Mouse (Mus musculus): ENCODE results near the gene Fbxo31. TPM values are rescaled to one million over a fixed set of nuclear protein-coding genes. Genes with fewer than 3 reads are reported as not detected.

Gene Fbxo31
- 17.6 and 19.3 TPM in 2 replicates for polyA plus RNA-seq (2015; fragmentation: Nextera tagmentation; extraction: Ambion mirVana)

- Histone ChIP-seq H3K4me3 (peak within 1 kb of the TSS; percentile 91), H3K4me1 (peaks cover 34% of the 10 kb centered on the region), H3K9ac (peak within 1 kb of the TSS; percentile 88), H3K9me3 (no peaks in the 10 kb centered on the region), H3K36me3 (no peaks in the 10 kb centered on the region), H3K4me2 (replicated peaks) (peak within 1 kb of the TSS; percentile 94), H3K27ac (peak within 1 kb of the TSS; percentile 55), H3K27me3 (peaks cover 5% of the 10 kb centered on the region; the same call in 1 of the 2 replicates)
- peak; percentile 92 for ATAC-seq (ENCODE audit: low FRiP score, low read depth)
- 1% methylated on average over 53 of the region's 63 CpGs for WGBS
Measured at GRCm38 (mm10) chr8:121578676-121579451, at the start of gene Fbxo31. Gene Fbxo31 (minus strand): TSS chr8:121578806.

GRCm38 (mm10) chr8:121623043-121623442, 44.4 kb upstream of the Fbxo31 start:
- ATAC-seq (ENCODE audit: low FRiP score, low read depth) = no peak
- no peaks in the 10 kb centered on the region for H3K9me3 ChIP-seq
- peaks cover 8% of the 10 kb centered on the region for H3K4me1 ChIP-seq
- no peak overlapping the region for H3K4me2 ChIP-seq (replicated peaks)
- no peak overlapping the region for H3K27ac ChIP-seq
- H3K36me3 ChIP-seq = peaks cover 42% of the 10 kb centered on the region
- WGBS = 89% methylated on average over 8 of the region's 8 CpGs
- no peaks in the 10 kb centered on the region for H3K27me3 ChIP-seq
- no peak overlapping the region for H3K9ac ChIP-seq
- H3K4me3 ChIP-seq = no peak overlapping the region

DNA sequence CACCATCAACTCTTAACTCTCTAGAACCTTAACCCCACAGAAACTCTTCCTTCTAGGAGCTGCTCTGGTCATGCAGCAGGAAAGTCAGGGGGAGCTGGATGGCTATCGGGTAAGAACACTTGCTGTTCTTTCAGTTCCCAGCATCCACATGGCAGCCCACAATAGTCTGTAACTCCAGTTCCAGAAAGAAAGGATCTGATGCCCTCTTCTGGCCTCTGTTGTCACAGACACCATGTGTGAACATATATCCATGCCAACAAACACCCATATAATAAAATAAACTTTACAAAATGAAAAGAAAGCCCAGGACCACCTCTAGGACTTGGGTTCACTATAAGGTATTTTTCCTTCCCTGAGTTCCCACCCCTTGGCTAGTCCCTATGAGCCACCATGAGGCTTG, 43.3 kb upstream of the Fbxo31 start:
- no peak for ATAC-seq (ENCODE audit: low FRiP score, low read depth)

GRCm38 (mm10) chr8:121620801-121621516, 42.4 kb upstream of the Fbxo31 start:
- Histone ChIP-seq H3K9me3 (no peaks in the 10 kb centered on the region), H3K27ac (no peak overlapping the region), H3K36me3 (peaks cover 42% of the 10 kb centered on the region), H3K4me3 (no peak overlapping the region), H3K27me3 (no peaks in the 10 kb centered on the region), H3K9ac (no peak overlapping the region), H3K4me2 (replicated peaks) (no peak overlapping the region), H3K4me1 (peaks cover 8% of the 10 kb centered on the region)
- WGBS = 84% methylated on average over 12 of the region's 12 CpGs
- ATAC-seq (ENCODE audit: low FRiP score, low read depth) = no peak

More for the DNA sequence above, 43.3 kb upstream of the Fbxo31 start:
- WGBS = 67% methylated on average over 1 of the region's 1 CpGs
- no peak overlapping the region for H3K27ac ChIP-seq
- peaks cover 42% of the 10 kb centered on the region for H3K36me3 ChIP-seq
- no peak overlapping the region for H3K4me3 ChIP-seq
- no peaks in the 10 kb centered on the region for H3K9me3 ChIP-seq
- no peak overlapping the region for H3K4me2 ChIP-seq (replicated peaks)
- H3K27me3 ChIP-seq = no peaks in the 10 kb centered on the region
- H3K4me1 ChIP-seq = peaks cover 8% of the 10 kb centered on the region
- H3K9ac ChIP-seq = no peak overlapping the region

DNA sequence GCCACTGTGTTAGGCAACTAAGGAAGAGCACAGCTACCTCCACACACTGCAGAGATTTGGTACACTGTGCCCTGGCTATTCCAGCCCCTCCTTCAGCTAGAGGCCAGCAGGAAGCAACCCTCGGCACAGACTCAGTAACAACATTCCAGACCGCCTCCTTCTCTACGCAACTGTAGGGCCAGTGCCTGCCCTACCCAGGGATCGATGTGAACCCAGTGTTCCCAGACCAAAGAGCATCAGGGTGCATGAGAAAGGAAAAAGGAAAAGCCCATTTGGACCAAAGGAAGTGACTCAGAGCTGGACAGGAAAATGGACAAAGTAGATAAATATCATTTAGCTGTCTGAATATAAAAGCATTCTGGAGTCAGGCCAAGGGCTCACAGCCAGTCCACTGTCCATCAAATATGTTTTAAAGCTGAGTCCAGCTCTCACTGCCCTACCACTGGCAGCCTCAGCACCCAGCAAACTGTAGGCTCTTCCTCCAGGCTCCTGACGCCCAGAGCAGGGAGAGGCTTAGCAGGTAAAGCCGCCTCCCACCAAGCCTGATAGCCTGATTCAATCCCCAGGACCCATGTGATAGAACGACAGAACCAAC, 40.9 kb upstream of the Fbxo31 start:
- peaks cover 49% of the 10 kb centered on the region for H3K36me3 ChIP-seq
- no peak overlapping the region for H3K9ac ChIP-seq

GRCm38 (mm10) chr8:121613419-121613818, 34.8 kb upstream of the Fbxo31 start:
- ATAC-seq (ENCODE audit: low FRiP score, low read depth) = no peak
- Histone ChIP-seq H3K36me3 (peaks cover 72% of the 10 kb centered on the region), H3K27me3 (no peaks in the 10 kb centered on the region), H3K9ac (no peak overlapping the region), H3K27ac (no peak overlapping the region), H3K9me3 (no peaks in the 10 kb centered on the region), H3K4me2 (replicated peaks) (no peak overlapping the region), H3K4me1 (no peaks in the 10 kb centered on the region), H3K4me3 (no peak overlapping the region)

More for the DNA sequence above, 40.9 kb upstream of the Fbxo31 start:
- Histone ChIP-seq H3K9me3 (no peaks in the 10 kb centered on the region), H3K27ac (peak overlapping the region; percentile 28; the same call in 1 of the 2 replicates), H3K4me3 (no peak overlapping the region), H3K4me1 (peaks cover 8% of the 10 kb centered on the region), H3K4me2 (replicated peaks) (no peak overlapping the region), H3K27me3 (no peaks in the 10 kb centered on the region)
- no peak for ATAC-seq (ENCODE audit: low FRiP score, low read depth)
- WGBS = 69% methylated on average over 7 of the region's 7 CpGs

DNA sequence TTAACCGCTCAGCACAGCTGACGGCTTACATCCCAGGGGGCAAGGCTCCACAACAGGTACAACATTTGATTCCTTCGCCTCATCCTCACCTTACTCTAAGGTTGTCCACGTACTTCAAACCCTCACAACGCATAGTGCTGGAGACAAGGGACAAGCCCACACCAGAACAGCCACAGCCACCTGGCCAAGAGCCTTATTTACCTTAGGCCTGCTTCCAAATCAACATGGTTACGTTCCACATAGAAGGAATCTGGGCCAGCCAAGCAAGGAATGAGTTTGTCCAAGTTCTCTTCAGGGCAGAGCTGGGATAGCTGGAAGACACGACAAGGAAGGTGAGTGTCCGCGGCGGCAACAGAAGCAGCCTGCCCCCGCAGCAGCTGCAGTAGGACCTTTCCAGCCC, 31.3 kb upstream of the Fbxo31 start:
- H3K27ac ChIP-seq = no peak overlapping the region
- no peak overlapping the region for H3K4me2 ChIP-seq (replicated peaks)
- H3K27me3 ChIP-seq = no peaks in the 10 kb centered on the region
- H3K4me1 ChIP-seq = no peaks in the 10 kb centered on the region
- peaks cover 72% of the 10 kb centered on the region for H3K36me3 ChIP-seq
- WGBS = 92% methylated on average over 11 of the region's 11 CpGs
- H3K9me3 ChIP-seq = no peaks in the 10 kb centered on the region
- no peak for ATAC-seq (ENCODE audit: low FRiP score, low read depth)
- no peak overlapping the region for H3K9ac ChIP-seq
- no peak overlapping the region for H3K4me3 ChIP-seq

GRCm38 (mm10) chr8:121609251-121609650, 30.6 kb upstream of the Fbxo31 start:
- H3K9ac ChIP-seq = no peak overlapping the region
- peaks cover 78% of the 10 kb centered on the region for H3K36me3 ChIP-seq
- H3K9me3 ChIP-seq = no peaks in the 10 kb centered on the region
- 92% methylated on average over 15 of the region's 15 CpGs for WGBS
- no peak overlapping the region for H3K4me3 ChIP-seq
- H3K27ac ChIP-seq = no peak overlapping the region
- H3K4me2 ChIP-seq (replicated peaks) = no peak overlapping the region
- ATAC-seq (ENCODE audit: low FRiP score, low read depth) = no peak
- H3K4me1 ChIP-seq = no peaks in the 10 kb centered on the region
- no peaks in the 10 kb centered on the region for H3K27me3 ChIP-seq

- ATAC-seq (ENCODE audit: low FRiP score, low read depth) = no peak
- Histone ChIP-seq H3K9ac (no peak overlapping the region), H3K36me3 (peaks cover 91% of the 10 kb centered on the region), H3K4me2 (replicated peaks) (no peak overlapping the region), H3K9me3 (no peaks in the 10 kb centered on the region), H3K4me1 (no peaks in the 10 kb centered on the region), H3K4me3 (no peak overlapping the region), H3K27me3 (no peaks in the 10 kb centered on the region), H3K27ac (no peak overlapping the region)
- WGBS = 85% methylated on average over 5 of the region's 5 CpGs
Measured at GRCm38 (mm10) chr8:121607661-121608060, 29.1 kb upstream of the Fbxo31 start.

- 96% methylated on average over 12 of the region's 12 CpGs for WGBS
- no peak overlapping the region for H3K27ac ChIP-seq
- H3K9me3 ChIP-seq = no peaks in the 10 kb centered on the region
- no peak for ATAC-seq (ENCODE audit: low FRiP score, low read depth)
- H3K4me2 ChIP-seq (replicated peaks) = no peak overlapping the region
- no peaks in the 10 kb centered on the region for H3K4me1 ChIP-seq
- H3K27me3 ChIP-seq = no peaks in the 10 kb centered on the region
- H3K36me3 ChIP-seq = peaks cover 96% of the 10 kb centered on the region
- H3K9ac ChIP-seq = no peak overlapping the region
- H3K4me3 ChIP-seq = no peak overlapping the region
Measured at GRCm38 (mm10) chr8:121603801-121604200, 25.2 kb upstream of the Fbxo31 start.

GRCm38 (mm10) chr8:121602860-121603259, 24.3 kb upstream of the Fbxo31 start:
- Histone ChIP-seq H3K9ac (no peak overlapping the region), H3K4me2 (replicated peaks) (no peak overlapping the region), H3K27ac (no peak overlapping the region), H3K4me3 (no peak overlapping the region), H3K36me3 (peaks cover 92% of the 10 kb centered on the region), H3K4me1 (no peaks in the 10 kb centered on the region), H3K9me3 (no peaks in the 10 kb centered on the region), H3K27me3 (no peaks in the 10 kb centered on the region)
- ATAC-seq (ENCODE audit: low FRiP score, low read depth) = no peak
- 36% methylated on average over 3 of the region's 3 CpGs for WGBS

- H3K36me3 ChIP-seq = peaks cover 92% of the 10 kb centered on the region
- no peak for ATAC-seq (ENCODE audit: low FRiP score, low read depth)
- no peak overlapping the region for H3K9ac ChIP-seq
Measured at GRCm38 (mm10) chr8:121602411-121602810, 23.8 kb upstream of the Fbxo31 start.

More at GRCm38 (mm10) chr8:121602411-121602810, 23.8 kb upstream of the Fbxo31 start:
- Histone ChIP-seq H3K4me1 (no peaks in the 10 kb centered on the region), H3K27ac (no peak overlapping the region), H3K27me3 (no peaks in the 10 kb centered on the region), H3K9me3 (no peaks in the 10 kb centered on the region), H3K4me2 (replicated peaks) (no peak overlapping the region), H3K4me3 (no peak overlapping the region)
- WGBS = 96% methylated on average over 12 of the region's 12 CpGs

Measured in limb, embryonic 13.5 days (tissue).